Mouse (Mus musculus) mouse embryonic stem cell (cell line): Measurements from ENCODE around the gene Mmp23.
"Not testable (repeated sequence)": the region's sequence is repeated elsewhere in the genome, so short reads cannot be mapped to it uniquely, and the experiment has no call there.

ENCODE experiments used
- in situ Hi-C, 2 experiments: fragments of 300-500 bp; cut with MboI; formaldehyde crosslinking; loops; 1 replicate in 1 of 2; 3 replicates in 1 of 2; pipeline ENCODE4 v1.14.3; 2019 to 2020; ENCODE audit warnings: low sequenced_read_pairs in 2 of 2, low pct_unique_long_range_greater_than_20kb in 1 of 2, mixed read lengths in 1 of 2; ENCODE audit not compliant: unreplicated experiment in 1 of 2

Mmp23 gene

GRCm38 (mm10) chr4:155658961-155659360 is 5.8 kb upstream of the Mmp23 start:
- in situ Hi-C loops = no loop called here

- in situ Hi-C loops = no loop called here
Observed at GRCm38 (mm10) chr4:155656214-155656751, 3.1 kb upstream of the Mmp23 start.

GRCm38 (mm10) chr4:155654456-155655298 is 1.5 kb upstream of the Mmp23 start:
- in situ Hi-C loops = loop anchor here in 1 of 2 experiments (5.0 kb wide), 1 partner anchor 48 kb away; the partner anchor contains the start of gene Ssu72

DNA sequence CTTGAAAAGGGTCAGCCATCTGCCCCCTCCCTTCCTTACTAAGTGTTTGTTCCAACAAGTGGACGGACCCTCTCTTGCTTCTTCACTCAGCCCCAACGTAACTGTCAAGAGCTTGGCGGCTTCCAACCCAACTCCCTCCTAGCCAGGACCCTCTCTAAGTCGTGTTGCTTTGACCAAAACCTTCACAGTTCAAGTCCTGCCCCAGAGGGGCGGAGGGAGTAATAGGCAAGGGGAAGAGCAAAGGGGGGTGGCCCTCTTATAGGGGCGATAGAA is 935 bp upstream of the Mmp23 start:
- in situ Hi-C loops = loop anchor here in 1 of 2 experiments (5.0 kb wide), 1 partner anchor 48 kb away; the partner anchor contains the start of gene Ssu72

GRCm38 (mm10) chr4:155653451-155654182 is 433 bp upstream of the Mmp23 start:
- in situ Hi-C loops = loop anchor here in 1 of 2 experiments (5.0 kb wide), 1 partner anchor 49 kb away; the partner anchor contains the start of gene Ssu72

DNA sequence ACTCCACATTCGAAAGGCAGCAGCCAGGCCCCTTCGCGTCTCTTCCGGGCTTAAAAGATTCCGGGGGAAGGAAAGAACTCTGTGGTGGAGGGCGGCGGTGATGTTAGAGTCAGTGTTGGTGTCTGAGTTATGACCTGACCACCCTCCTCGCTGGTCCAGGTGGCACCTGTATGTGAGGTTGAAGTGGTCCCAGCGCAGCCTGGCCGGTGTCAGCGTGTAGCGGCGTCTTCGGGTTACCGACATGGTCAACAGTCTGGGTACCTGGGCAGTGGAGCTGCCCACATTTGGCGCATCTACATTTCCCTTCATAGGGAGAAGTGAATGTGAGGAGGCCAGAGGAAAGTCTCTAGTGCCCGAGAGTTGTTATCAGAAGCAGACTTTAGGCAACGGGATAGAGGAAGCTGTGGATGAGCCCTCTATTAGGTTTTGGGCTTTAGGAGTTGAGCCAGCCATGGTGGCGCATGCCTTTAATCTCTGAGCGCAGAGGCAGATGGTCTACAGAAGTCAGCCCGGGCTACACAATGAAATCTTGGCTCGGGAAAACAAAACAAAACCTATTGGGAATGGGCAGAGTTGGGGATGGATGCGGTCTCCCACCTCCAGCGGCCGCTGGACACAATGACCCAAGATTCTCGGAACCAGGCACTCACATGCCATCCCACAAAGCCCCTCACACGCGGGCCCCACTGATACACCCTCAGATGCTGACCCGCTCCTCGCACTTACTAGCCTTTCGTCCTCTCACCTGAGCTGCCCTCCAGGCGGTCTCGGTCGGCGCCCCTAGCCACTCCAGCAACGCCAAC is 700 bp downstream of the Mmp23 start:
- in situ Hi-C loops = loop anchor here in 1 of 2 experiments (5.0 kb wide), 1 partner anchor 50 kb away; the partner anchor contains the start of gene Ssu72

- in situ Hi-C loops = loop anchor here in 1 of 2 experiments (5.0 kb wide), 1 partner anchor 51 kb away; the partner anchor contains the start of gene Ssu72
Observed at GRCm38 (mm10) chr4:155651553-155652269, 1.5 kb downstream of the Mmp23 start.

DNA sequence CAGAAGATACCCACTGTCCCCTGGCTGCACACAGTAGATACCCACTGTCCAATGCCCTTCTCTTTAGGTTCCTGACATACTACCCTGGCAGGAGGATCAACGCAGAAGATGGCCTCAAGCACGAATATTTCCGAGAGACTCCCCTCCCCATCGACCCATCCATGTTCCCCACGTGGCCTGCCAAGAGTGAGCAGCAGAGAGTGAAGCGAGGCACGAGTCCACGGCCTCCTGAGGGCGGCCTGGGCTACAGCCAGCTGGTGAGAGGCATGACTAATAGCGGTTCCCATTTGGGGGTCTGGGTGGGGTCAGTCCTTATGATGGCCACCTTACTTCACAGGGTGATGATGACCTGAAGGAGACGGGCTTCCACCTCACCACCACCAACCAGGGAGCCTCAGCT is 3.8 kb downstream of the Mmp23 start:
- in situ Hi-C loops = no loop called here

DNA sequence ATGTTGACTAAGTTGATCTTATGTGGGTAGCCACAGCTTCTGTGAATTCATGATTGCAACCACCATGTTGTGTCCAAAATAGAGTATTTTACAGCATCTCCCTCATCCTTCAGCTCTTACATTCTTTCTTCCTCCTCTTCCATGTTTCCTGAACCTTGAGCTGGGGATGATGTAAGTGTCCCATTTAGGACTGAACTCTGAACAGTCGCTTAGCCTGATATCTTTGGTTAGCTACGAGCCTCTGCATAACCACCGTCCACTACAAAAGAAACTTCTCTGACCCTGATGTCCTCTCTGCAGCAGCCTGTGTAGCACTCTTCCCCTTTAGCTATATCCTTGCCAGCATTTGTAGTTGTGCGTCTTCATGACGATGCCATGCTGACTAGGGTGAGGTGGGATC is 7.5 kb downstream of the Mmp23 start:
- in situ Hi-C loops = no loop called here

DNA sequence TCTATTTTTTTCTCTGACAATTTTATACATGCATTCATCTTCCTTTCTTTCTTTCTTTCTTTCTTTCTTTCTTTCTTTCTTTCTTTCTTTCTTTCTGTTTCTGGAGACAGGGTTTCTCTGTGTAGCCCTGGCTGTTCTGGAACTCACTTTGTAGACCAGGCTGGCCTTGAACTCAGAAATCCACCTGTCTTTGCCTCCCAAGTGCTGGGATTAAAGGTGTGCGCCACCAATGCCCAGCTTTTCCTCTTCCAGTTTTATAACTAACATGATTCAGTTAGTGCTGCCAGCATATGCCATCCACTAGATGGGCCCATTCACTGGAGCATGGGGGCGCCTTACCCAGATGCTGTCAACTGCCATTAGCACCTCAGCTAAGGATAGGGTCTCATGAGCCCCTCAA is 7.9 kb downstream of the Mmp23 start, which contains the start of gene Gm10563:
Gm10563 (minus strand) TSS at position 101 of the 400 bp plus-strand sequence.
- in situ Hi-C loops = not testable (repeated sequence)

DNA sequence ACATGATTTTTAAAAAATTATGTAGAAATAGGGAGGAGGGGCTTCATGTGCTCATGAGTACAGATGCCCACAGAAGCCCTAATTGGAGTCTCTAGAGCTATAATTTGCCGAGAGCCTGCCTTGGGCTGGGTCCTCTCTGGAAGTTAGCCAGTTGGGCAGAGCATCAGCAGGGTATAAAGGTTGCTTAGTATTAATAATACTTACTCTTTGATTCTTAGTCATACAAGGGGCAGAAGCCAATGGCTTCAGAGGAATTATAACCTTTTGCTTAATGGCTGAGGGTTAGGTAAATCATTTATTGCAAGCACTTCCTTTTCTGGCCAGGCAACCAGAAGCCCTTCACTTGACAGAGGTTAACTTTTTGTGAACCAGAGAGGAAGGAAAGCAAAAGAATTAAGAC is 9.7 kb downstream of the Mmp23 start:
- in situ Hi-C loops = no loop called here

DNA sequence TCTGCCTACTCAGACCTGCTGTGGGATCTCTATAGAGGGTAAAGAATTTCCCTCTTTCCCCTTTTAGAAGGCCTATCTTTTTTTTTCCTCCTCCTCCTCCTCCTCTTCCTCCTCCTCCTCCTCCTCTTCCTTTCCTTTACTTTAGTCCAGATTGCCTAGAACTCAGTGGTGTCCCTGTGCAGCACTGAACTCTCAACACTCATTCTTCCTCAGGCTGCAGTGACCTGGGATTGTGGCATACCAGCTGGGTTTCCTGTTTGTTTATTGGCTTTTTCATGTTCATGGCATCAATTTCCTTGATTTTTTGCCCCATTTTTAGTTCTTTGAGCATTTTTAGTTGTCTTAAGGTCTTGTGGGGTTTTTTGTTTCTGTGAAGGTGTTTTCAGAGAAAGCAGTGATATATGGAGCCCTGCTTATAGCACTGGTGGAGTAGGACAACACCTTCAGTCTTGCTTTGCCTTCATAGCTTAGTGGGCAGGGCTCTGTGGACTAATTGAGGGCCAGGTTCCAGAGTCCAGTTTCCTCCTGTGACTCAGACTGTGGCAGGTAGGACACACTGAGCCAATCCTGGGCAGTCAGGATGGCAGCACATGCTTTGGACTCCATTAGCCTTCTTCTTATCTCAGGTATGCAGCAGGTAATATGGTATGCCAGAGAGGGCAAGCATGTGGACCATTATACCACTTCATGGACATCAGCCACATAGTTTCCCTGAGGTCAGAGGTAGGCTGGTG is 17.3 kb downstream of the Mmp23 start:
- in situ Hi-C loops = no loop called here

DNA sequence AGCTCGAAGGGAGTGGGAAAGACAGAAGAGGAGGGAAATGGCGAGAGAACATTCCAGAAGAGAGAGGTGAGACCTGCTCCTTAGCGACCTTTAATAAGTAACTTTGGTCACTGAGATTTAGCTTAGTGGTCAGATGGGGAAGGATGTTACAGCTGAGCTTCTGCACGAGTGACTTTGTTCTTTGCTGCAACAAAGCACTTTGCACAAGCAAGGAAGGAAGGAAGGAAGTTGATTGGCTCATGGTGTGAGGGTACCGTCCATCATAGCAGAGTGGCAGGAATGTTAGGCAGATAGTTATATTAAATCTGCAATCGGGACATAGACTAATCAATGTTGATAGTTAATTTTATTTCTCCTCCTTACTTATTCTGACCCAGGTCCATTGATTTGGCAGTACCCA is 22.9 kb downstream of the Mmp23 start:
- in situ Hi-C loops = no loop called here

DNA sequence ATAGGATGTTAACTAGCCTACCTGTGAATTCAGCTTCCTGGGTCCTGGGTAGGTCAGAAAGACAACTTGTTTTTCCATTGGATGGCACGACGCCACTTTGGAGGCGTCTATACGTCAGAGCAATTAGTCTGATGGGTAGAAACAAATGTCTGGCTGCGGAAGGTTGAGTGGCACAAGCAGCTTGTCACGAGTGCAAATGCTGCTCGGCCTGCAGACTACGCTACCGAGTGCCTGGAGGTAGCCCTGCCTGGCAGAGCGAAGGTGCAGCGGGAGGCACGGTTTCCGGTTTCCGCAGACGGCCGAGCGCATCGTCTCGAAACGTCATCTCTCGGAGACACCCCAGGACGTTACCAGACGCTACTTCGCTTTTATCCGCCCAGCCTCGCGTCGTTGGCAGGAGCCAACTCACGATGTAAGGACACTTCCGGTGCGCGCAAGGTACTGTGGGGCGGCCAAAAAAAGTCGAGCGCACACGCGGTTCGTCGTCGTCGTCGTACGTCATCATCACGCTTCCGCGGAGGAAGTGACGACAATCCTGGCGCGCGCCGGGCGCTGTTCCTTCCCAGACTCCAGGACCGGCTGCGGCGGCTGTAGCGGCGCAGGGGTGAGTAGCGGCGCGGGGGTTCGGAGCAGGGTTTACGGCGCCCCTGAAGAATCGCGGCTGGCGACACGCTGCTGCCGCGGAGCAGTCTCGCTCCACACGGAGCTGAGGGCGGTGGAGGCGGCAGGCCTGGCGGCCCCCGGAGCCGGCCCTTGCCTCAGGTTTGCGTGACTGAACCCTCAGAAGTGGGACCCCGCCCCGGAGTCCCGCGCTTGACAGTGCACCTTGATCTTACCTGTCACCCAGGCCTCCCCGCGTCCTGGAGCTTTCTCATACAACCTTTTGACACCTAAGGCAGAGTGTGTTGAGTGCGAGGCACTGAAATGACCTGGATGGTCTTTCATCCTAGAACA is 28.6 kb downstream of the Mmp23 start, which contains the start of gene Cdk11b:
Cdk11b (plus strand) TSS at position 517 of the 954 bp plus-strand sequence.
- in situ Hi-C loops = no loop called here

DNA sequence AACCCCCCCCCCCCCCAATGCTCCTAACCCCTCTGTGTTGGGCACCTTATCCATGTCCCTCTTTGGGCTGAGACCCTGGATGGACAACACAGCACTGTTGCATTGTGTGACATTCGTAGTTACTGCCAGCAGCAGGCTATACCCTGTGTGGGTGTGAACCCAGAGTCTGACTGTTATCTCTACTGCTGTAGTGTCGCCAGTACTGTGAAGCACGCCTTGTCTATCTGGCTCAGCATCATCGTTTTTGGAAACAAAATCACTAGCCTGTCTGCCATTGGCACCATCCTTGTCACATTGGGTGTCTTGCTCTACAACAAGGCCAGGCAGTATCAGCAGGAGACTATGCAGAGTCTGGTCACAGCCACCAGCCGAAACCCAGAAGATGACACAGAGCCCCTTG is 34.9 kb downstream of the Mmp23 start:
- in situ Hi-C loops = no loop called here

DNA sequence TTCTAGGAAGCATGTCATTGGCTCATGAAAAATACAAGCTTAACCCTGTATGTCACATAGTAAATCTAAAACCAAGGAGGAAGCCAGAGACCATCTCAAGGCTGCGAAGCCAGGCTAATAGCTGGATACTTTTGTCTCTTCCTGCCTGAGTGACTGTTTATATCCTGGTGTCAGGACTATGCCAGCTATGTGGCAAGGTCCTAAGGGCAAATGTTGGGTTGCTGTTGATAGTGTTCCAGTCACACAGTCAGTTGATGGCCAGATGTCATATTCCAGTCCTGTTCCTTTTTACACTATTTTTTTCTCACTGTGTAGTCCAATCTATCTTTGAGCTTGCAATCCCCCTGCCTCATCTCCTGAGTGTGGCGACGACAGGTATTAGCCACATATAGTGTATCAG is 39.9 kb downstream of the Mmp23 start:
- in situ Hi-C loops = no loop called here
